Mouse (Mus musculus) brain, adult 2 months (tissue): ENCODE measurements around the gene Snx18.
A peak's percentile ranks its signal among the peaks of the same experiment; 100 is the strongest.

Source experiments
- DNase-seq: peaks from one replicate; pipeline ENCODE4 v3.0.0; 2011; ENCODE audit warnings: low read depth, low spot score

Gene Snx18

DNA sequence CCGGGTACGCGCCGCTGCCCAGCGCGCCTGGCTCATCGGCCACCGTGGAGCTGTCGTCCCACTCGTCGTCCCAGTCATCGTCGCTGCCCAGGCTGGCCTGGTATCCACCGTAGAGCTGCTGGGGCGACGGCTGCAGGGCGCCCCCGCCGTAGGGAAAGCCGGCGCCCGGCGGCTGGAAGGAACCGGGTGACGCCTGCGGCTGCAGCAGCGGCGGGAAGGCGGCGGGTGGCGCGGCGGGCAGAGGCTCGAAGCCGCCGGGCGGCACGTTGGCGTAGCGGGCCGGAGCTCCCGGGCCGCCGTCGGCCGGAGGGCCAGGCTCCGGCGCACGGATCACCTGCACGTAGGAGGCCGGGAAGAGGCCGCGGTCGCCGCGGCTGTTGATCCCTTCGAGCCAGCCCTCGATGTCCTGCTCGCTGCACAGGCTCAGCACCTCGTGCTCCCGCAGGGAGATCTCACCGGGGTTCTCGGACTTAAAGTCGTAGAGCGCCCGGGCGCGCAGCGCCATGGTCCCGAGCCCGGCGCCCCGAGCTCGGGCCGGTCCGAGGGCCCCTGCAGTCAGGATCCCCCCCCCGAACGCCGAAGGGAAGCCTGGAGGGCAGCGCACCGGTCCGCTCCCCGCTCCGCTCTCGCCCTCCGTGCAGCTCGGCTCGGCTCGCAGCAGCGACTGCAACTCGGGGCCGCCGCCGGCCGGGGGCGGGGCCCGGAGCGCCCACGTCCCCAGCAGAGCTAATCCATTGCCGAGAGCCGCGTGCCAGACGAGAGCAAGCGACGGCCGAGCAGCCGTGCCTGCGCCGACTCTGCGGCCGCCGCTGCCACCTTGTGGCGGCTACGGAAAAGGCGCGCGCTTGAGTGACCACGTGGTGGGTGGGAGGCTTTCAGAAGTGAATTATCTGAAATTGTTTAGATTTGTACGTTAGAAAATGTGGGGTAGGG, at the start of gene Snx18:
Snx18 (minus strand) TSS at position 674 of the 933 bp plus-strand sequence.
- peak; percentile 97 for DNase-seq

DNA sequence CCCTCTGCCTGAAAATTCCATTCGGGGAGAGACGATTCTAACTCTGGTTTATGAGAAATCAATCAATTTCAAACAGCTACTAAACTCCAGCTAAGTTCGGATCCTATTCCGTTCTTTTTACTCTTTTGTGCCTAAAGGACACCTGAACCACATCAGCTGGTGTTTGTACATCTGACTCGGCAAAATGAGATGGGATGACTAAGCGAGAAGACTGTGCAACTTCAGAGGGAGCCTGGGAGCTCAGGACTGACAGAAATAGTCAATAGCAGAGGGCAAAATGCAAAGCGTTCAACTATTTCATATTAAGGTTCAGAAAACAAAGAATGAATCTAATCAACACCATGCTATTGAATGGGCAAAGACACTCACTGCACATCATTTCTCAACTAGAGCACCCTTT, 45.5 kb upstream of the Snx18 start:
- DNase-seq: peak; percentile 43

DNA sequence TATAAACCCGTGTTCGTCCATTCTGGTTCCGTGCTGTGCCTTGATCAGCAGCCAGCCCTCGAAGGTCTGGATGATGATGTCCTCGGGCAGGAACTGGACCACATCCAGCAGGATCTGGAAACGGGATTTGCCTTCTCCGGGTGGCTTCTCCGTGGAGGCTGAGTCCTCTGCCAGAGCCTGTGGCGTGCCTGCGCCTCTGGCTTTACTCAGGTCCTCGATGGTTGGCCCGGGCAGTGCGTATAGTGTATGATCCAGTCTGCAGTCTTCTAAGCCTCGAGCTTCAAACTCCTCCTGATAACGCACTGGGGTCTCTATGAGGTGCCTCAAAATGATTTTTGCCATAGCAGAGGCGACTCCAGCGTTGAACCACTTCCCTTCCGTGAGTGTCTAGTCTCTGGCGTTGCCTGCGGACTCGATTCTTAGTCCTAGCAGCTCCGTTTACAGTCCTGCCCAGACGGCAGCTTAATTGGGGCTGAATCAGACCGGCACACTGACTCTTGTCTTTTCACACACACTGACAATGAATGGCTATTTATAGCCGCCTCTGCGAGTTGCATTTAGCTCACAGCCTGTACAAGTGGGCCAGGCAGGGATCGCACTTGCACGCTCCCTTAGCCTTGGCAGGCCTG, 44.9 kb upstream of the Snx18 start, which contains the start of gene Hspb3:
Hspb3 (minus strand) TSS at position 526 of the 629 bp plus-strand sequence.
- peak; percentile 87 for DNase-seq

DNA sequence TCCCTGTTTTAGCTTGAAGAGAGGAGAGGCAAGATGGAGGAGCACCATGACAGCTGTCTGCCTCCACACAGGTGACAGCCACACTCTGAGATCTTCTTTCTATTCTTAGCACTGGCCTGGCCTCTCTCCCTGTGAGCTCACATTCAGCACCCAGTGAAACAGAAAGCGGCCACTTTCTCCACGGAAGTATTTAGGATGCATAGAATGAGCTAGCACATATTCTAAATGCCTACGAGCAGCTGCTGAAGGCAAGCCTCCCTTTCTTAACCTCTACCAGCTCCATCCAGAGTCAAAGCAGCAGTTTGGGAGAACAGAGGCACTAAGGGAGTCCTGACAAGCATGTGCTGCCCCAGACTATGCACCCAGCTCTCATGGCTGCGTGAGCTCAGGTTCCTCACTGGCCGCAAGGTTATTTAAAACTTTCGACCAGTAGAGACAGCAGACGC, 43.5 kb upstream of the Snx18 start:
- DNase-seq: peak; percentile 66

DNA sequence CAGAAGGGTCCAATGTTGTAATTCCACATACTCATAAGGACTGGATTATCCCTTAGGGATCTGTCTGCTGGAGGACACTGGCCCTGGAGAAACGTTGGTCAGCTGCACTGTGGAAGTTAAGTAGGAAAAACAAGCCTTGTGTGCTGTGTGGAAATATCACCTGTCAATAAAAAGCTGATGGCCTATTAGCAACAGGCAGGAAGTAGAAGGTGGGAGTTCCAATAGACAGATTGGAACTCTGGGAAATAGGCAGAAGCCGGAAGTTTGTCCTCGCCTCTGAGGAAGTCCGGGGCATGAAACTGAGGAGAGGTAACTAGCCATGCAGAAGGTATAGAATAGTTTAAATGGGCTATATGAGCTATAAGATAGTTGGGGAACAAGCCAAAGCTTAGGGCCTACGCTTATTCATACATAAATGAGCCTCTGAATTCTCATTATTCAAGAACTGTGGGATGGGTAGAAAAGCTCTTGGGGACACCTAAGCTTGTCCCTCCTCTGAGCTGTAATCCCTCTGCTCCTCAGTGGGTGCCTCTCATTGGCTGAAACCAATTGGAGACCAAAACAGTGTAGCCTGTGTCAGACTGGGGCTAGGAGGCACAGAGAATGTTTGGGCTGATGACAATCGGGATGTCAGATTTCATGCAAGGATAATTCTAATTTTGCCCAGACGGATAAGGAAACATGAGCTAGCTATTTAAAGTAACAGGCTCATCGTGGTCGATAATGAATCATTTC, 42.4 kb upstream of the Snx18 start:
- peak; percentile 44 for DNase-seq

DNA sequence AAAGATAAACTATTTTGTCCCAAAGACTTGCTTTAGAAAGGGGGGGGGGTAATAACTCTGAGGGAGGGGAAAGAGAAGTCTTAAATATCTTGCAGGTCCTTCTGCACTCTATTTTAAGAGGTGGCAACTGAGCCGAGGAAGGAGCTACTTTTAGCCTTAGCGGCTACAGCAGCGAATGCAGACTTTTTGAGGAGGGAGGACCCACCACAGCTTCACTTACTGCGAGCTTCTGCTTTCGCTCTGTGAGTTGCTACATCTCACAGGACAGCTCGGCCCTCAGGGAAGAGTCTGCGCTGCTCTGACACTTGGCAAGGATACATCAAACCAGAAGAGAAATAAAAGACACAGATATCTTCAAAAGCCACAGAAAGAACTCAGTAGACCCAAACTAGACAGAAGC, 38.8 kb upstream of the Snx18 start:
- peak; percentile 49 for DNase-seq

DNA sequence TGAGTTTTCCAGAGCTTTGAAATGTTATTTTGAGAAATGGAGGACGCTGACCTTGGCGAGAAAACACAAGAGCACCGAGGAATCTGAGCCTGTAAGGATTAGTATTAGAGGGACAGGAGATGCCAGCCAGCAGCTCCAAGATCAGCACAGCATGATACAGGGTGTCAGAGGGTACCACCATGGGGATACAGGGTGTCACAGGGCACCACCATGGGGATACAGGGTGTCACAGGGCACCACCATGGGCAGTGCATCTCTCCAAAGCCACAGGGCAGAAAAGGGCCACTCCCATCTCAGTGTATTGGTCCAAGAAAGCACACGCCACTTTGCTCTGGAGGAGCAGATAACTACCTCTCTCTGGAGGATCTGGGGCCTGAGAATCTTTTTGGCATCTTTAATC, 38.3 kb upstream of the Snx18 start:
- no peak for DNase-seq

DNA sequence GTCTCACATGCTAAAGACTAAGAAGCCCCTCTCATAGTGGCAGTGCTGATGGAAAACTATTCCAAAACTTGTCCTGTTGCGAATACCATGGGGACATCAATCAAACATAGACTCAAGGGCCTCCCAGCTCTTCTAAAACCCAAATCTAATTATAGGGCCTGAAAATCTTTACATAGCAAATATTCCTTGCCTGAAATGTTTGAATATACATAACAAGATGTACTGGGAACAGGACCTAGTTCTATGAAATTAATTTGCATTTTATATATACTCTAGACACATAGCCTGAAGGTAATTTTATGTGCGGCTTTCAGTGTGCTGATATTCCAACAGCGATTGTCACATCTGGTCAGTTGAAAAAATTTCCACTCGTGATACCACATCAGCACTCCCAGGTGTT, 37.1 kb upstream of the Snx18 start:
- no peak for DNase-seq

DNA sequence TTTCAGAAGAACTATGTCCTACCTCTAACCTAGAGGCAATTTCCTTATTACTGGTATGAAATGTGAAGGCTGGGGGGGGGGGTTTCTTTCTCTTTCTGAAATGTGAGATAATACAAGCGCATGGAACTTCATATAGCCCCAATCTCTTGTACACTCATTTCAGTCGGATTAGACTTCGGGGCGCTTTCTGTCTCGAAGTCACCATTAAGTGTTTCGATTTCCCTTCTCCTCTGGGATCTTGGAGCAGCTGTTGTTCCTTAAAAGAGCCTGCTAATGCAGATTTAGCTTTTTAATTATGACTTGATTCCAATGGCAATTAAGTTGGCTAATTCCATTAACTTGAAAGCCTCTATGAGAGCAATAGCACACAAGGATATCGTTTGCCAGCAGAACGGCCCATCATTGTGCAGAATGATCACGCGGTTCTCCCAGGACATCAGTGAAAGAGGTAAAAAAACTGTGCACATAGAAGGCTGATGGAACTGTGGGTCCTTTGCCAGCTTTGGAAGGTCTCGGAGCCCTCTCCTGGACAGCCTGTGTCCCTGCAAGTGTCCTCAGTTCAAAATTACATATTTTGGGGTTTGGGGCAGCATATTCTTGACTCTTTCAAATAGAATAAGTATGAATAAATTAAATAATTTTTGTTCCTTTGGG, 22.7 kb upstream of the Snx18 start:
- peak; percentile 53 for DNase-seq

DNA sequence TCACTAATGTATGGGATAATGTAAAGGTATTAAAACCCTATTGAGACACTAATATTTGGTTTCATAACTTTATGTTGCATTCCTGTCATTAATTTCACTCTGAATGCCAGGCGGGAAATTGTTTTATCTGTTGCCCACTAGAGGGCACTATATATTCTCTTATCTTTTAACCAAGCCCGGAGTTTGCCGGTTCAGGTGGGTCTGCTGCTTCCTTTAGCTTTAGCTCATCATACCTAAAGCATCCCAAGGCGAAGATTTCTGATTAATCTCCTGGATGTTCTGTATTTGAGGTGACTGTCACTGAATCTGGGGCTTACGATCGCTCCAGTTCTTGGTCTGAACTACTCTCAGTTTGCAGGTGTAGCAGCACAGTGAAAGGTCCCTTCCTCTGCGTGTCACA, 20.6 kb upstream of the Snx18 start:
- peak; percentile 45 for DNase-seq

DNA sequence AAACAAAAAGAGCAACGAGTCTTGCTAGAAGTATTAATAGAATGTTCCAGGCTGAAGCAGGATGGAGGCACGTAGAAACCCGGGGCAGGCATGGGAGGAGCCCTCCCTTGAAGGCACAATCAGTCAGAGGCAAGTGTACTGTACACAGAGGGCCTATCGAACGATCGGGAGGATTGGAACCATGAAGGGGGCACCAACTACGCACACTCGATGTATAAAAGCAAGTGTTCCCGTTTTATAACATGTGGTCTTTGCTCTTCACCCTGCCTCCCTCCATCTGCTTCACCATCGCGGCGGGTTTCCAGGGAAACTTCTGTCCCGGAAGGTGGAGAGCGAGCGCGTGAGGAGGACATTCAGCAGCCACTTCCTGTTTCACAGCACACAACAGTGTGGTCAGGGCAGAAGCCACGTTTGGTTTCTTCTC, 17.4 kb upstream of the Snx18 start:
- DNase-seq: peak; percentile 10

DNA sequence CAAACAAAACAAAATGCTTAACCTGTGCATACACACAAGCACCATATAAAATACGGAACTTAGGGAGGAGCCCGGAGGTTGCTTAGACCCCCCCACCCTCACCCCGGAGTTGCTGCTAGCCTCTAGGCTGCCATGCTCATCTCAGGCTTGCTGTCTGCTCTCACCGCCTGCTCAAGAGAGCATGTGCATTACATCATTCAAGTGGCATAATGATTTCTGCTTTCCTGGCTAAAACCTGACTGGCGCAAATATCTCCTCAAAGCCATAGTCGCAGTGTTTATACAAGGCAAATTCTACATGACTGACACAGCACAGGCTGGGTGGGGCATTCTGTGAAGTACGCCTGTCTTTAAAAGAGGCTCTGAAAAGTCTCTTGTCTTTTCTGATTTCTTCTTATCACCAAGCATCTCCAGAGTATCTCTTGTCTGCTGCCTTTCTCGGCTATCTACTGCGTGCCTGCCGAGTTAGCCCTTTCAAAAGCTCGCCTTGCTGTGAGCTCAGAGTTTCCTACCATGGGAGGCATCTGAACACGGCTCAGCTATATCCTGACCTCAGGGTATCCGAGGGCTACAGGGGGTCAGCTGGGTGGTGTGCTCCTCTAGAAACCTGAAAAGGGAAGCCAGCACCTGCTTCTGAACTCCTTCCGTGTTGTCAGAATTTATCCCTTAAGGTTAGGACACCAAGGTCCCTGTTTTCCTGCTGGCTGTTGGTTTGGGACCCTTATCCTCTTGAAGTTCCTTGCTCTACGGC, 16.5 kb upstream of the Snx18 start:
- DNase-seq: peak; percentile 17

DNA sequence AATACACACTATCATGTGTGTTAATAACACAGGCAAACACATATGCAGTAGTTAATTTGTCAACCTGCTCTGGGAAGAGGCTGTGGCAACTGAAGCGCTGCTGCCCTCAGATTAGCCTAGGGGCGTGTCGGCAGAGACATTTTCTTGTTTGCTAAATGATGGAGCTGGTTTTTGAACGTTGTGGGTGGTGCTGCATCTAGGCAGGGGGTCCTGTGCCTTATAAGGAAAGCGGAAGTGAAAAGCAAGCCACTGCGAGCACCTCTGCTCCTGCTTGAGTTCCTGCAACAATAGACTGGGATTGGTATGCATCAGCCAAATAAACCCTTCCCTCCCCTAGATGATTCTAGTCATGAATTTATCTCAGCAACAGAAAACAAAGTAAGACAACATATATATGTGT, 14.1 kb upstream of the Snx18 start:
- no peak for DNase-seq

DNA sequence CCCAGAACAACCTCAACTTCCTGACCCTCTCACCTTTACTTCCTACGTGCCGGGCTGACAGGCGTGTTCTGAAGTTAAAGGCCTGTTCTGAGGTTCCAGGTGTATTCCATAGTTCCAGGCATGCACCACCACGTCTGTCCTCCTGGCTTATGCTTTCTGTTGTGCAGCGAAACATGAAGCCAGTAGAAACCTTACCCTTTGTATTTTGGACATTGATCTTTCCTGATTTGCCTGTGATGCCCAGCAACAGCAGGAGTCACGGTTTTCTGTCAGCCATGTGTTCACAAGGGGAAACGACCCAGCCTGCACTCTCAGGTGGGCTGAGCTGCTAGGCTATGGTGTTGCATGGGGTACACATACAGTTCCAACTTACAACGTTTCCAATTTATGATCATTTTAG, 9.2 kb upstream of the Snx18 start:
- no peak for DNase-seq

DNA sequence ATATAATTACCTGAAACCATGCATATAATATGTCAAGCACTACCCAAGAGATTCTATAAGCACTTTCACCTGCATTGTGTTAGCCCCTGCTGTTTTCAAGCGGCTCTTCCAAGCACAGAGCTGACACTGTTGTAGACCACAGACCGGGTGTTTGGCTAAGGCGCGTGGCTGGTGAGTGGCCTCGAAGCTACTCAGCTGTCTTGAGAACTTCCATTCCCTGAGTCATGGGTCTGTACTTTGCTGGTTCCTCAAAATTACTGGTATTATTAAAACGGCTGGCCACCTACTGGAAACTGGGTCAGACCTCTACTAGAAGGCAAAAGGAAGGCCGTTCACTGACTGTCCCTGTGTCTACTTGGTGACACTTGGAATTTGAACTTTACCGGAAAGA, 4.5 kb upstream of the Snx18 start:
- DNase-seq: no peak

DNA sequence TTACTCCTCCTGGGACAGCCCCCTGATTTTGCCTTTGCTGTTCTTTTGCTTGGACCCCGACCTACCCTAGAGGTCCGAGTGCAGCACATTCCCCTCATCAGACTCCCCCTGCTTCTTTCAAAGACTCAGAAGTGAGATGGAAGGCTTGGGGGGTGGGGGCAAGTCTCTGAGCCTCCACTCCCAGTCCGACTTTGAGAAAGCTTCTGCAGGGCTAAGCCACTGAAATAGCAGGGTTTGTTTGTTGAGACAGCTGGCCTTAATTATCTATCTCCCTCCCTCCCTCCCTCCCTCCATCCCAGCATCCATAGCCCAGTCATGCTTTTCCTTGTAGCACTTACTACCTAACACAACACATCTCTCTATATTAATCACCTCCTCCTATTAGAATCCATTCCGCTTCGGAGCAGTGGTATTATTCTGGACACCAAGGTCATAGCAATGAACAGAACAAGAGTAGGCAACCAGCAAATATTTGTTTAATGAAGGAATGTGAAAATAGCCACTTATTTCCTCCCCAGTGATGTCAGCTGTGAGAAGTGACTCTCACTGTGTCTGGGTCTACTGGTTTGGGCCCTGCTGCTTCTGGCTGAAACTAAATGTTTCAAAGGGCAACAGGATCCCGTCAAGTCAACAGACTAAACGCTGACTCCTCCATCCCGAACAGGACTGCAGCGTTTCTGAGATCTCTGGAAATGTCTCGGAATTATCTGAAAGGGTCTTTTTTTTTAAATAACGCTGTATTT, 3.9 kb upstream of the Snx18 start:
- no peak for DNase-seq

DNA sequence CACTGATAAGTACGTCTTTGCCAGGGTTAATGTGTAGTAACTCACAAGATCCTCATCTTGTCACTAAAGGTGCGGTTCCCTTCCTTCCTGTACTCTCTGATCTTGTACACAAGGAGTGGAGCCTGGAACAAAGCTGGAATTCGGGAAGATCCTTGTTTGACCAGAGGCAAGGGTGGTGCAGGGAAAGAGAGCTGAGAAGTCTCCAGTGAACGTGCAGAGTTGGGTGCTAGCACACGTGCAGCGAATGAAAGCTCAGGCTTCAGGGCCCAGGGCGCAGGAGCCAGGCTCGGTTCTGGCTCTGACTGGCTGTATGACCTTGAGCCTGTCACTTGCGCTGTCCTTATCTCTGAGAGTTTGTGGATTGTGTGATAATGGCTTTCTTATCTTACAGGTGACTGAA, 639 bp upstream of the Snx18 start:
- no peak for DNase-seq

DNA sequence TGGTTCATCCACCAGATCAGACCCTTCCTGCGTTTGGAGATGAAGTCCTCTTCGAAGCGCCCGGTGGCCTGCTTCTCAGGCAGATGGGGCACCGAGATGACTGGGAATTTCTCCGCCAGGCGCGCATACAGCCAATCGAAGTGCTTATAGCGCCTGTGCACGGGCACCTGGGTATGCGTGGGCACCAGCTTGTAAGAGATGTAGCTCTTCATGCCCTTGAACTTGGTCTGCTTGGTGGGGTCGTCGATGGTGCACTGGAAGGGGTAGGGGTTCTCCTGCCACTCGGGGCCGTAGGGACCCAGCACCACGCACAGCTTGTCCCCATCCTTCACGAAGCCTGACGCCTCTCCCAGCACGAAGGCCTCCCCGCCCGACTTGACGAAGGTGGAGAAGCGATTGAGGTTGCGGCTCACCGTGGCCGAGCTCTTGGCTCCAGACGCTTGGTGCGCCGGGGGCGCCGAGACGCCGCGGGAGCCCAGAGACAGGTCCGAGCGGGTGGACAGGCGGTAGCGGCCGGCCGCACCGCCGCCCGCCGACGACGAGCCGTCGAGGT, 950 bp downstream of the Snx18 start:
- peak; percentile 59 for DNase-seq

DNA sequence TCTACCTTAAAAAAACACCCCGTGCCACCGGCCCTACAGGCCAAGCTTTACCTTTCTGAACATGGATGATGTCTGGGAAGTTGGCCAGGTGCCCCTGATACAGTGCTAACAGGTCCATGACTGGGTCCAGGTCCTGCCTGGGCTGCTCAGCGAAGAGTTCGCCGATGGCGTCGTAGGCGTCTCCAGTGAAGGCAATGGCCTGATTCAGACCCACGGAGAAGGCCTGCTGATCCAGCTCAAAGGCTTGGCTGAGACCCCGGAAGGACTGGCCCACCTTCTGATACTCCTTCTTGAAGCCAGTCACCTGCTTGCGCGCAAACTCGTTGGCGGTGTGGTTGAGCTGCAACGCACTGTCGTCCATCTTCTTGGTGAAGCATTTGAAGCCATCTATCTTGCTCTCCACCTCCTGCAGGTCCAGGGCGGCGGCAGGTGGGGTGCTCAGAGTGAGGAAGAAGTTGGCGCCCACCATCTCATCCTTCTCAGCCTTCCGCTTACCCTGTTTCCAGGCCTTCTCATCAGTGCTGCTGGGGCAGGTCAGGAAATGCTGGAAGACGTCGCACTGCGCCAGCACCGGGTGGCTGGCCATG, 1.5 kb downstream of the Snx18 start:
- DNase-seq: no peak
